Mouse (Mus musculus): ENCODE data around the gene Smad3. TPM values are rescaled to one million over a fixed set of nuclear protein-coding genes. Genes with fewer than 3 reads are reported as not detected.

Gene Smad3
- polyA plus RNA-seq, 1 experiment from 2014 or later = 7.0 TPM

- Histone ChIP-seq H3K36me3 (no peaks in the 10 kb centered on the region), H3K9me3 (no peaks in the 10 kb centered on the region), H3K27ac (replicated peaks) (no peak overlapping the region), H3K9ac (replicated peaks) (no peak overlapping the region), H3K4me1 (peaks cover 7% of the 10 kb centered on the region; the same call in 1 of the 2 replicates), H3K27me3 (no peaks in the 10 kb centered on the region), H3K4me3 (no peak overlapping the region), H3K4me2 (replicated peaks) (no peak overlapping the region)
- no peak for ATAC-seq (replicated peaks)
- 78% methylated on average over 4 of the region's 4 CpGs for WGBS
Observed at GRCm38 (mm10) chr9:63699145-63699544, 58.6 kb downstream of the Smad3 start.

- Histone ChIP-seq H3K4me1 (peaks cover 7% of the 10 kb centered on the region; the same call in 1 of the 2 replicates), H3K4me3 (no peak overlapping the region), H3K9ac (replicated peaks) (no peak overlapping the region), H3K9me3 (no peaks in the 10 kb centered on the region), H3K27me3 (no peaks in the 10 kb centered on the region), H3K36me3 (no peaks in the 10 kb centered on the region), H3K4me2 (replicated peaks) (no peak overlapping the region), H3K27ac (replicated peaks) (no peak overlapping the region)
- no peak for ATAC-seq (replicated peaks)
- 72% methylated on average over 6 of the region's 7 CpGs for WGBS
Observed at GRCm38 (mm10) chr9:63698320-63699045, 59.3 kb downstream of the Smad3 start.

GRCm38 (mm10) chr9:63697606-63698005 lies 60.2 kb downstream of the Smad3 start:
- WGBS = 42% methylated on average over 5 of the region's 5 CpGs
- Histone ChIP-seq H3K27ac (replicated peaks) (no peak overlapping the region), H3K4me2 (replicated peaks) (no peak overlapping the region), H3K27me3 (no peaks in the 10 kb centered on the region), H3K9ac (replicated peaks) (no peak overlapping the region), H3K9me3 (no peaks in the 10 kb centered on the region), H3K4me1 (peaks cover 7% of the 10 kb centered on the region; the same call in 1 of the 2 replicates), H3K4me3 (no peak overlapping the region), H3K36me3 (no peaks in the 10 kb centered on the region)
- no peak for ATAC-seq (replicated peaks)

- no peak for ATAC-seq (replicated peaks)
- whole genome bisulfite sequencing = 31% methylated on average over 10 of the region's 10 CpGs
- Histone ChIP-seq H3K9ac (replicated peaks) (no peak overlapping the region), H3K27ac (replicated peaks) (no peak overlapping the region), H3K4me3 (no peak overlapping the region), H3K27me3 (no peaks in the 10 kb centered on the region), H3K4me2 (replicated peaks) (no peak overlapping the region), H3K9me3 (no peaks in the 10 kb centered on the region), H3K4me1 (peaks cover 7% of the 10 kb centered on the region; the same call in 1 of the 2 replicates), H3K36me3 (no peaks in the 10 kb centered on the region)
Observed at GRCm38 (mm10) chr9:63696463-63697105, 61.2 kb downstream of the Smad3 start.

GRCm38 (mm10) chr9:63691960-63692359 lies 65.8 kb downstream of the Smad3 start:
- Histone ChIP-seq H3K9ac (replicated peaks) (no peak overlapping the region), H3K9me3 (no peaks in the 10 kb centered on the region), H3K4me1 (peaks cover 5% of the 10 kb centered on the region; the same call in 1 of the 2 replicates), H3K27ac (replicated peaks) (no peak overlapping the region), H3K36me3 (no peaks in the 10 kb centered on the region), H3K4me3 (no peak overlapping the region), H3K27me3 (no peaks in the 10 kb centered on the region), H3K4me2 (replicated peaks) (no peak overlapping the region)
- 80% methylated on average over 2 of the region's 2 CpGs for WGBS
- ATAC-seq (replicated peaks) = no peak

GRCm38 (mm10) chr9:63690511-63690910 lies 67.3 kb downstream of the Smad3 start:
- Histone ChIP-seq H3K9me3 (no peaks in the 10 kb centered on the region), H3K4me3 (no peak overlapping the region), H3K9ac (replicated peaks) (no peak overlapping the region), H3K27ac (replicated peaks) (no peak overlapping the region), H3K27me3 (no peaks in the 10 kb centered on the region), H3K4me1 (no peaks in the 10 kb centered on the region), H3K4me2 (replicated peaks) (no peak overlapping the region), H3K36me3 (no peaks in the 10 kb centered on the region)
- ATAC-seq (replicated peaks) = no peak
- WGBS = 93% methylated on average over 1 of the region's 1 CpGs

- no peaks in the 10 kb centered on the region for H3K9me3 ChIP-seq
- H3K4me3 ChIP-seq = no peak overlapping the region
- WGBS = 84% methylated on average over 7 of the region's 7 CpGs
- H3K27me3 ChIP-seq = no peaks in the 10 kb centered on the region
- ATAC-seq (replicated peaks) = no peak
- H3K27ac ChIP-seq (replicated peaks) = no peak overlapping the region
- H3K36me3 ChIP-seq = no peaks in the 10 kb centered on the region
- no peaks in the 10 kb centered on the region for H3K4me1 ChIP-seq
- no peak overlapping the region for H3K4me2 ChIP-seq (replicated peaks)
- H3K9ac ChIP-seq (replicated peaks) = no peak overlapping the region
Observed at GRCm38 (mm10) chr9:63687413-63688015, 70.3 kb downstream of the Smad3 start.

- Histone ChIP-seq H3K4me3 (no peak overlapping the region), H3K27me3 (no peaks in the 10 kb centered on the region), H3K4me1 (no peaks in the 10 kb centered on the region), H3K9ac (replicated peaks) (no peak overlapping the region), H3K4me2 (replicated peaks) (no peak overlapping the region), H3K9me3 (no peaks in the 10 kb centered on the region), H3K36me3 (no peaks in the 10 kb centered on the region), H3K27ac (replicated peaks) (no peak overlapping the region)
- ATAC-seq (replicated peaks) = no peak
- WGBS = 44% methylated on average over 5 of the region's 5 CpGs
Observed at GRCm38 (mm10) chr9:63685352-63685751, 72.4 kb downstream of the Smad3 start.

GRCm38 (mm10) chr9:63684277-63684676 lies 73.5 kb downstream of the Smad3 start:
- Histone ChIP-seq H3K4me2 (replicated peaks) (no peak overlapping the region), H3K4me3 (no peak overlapping the region), H3K9me3 (no peaks in the 10 kb centered on the region), H3K4me1 (no peaks in the 10 kb centered on the region), H3K27me3 (no peaks in the 10 kb centered on the region), H3K36me3 (no peaks in the 10 kb centered on the region), H3K27ac (replicated peaks) (no peak overlapping the region), H3K9ac (replicated peaks) (no peak overlapping the region)
- WGBS = 87% methylated on average over 6 of the region's 6 CpGs
- no peak for ATAC-seq (replicated peaks)

- Histone ChIP-seq H3K27ac (replicated peaks) (no peak overlapping the region), H3K4me1 (no peaks in the 10 kb centered on the region), H3K27me3 (no peaks in the 10 kb centered on the region), H3K9me3 (no peaks in the 10 kb centered on the region), H3K4me2 (replicated peaks) (no peak overlapping the region), H3K36me3 (no peaks in the 10 kb centered on the region), H3K9ac (replicated peaks) (no peak overlapping the region), H3K4me3 (no peak overlapping the region)
- ATAC-seq (replicated peaks) = no peak
- 86% methylated on average over 2 of the region's 2 CpGs for WGBS
Observed at GRCm38 (mm10) chr9:63682943-63683342, 74.9 kb downstream of the Smad3 start.

- ATAC-seq (replicated peaks) = no peak
- Histone ChIP-seq H3K27me3 (no peaks in the 10 kb centered on the region), H3K9ac (replicated peaks) (no peak overlapping the region), H3K27ac (replicated peaks) (no peak overlapping the region), H3K4me2 (replicated peaks) (no peak overlapping the region), H3K36me3 (no peaks in the 10 kb centered on the region), H3K4me1 (no peaks in the 10 kb centered on the region), H3K4me3 (no peak overlapping the region), H3K9me3 (no peaks in the 10 kb centered on the region)
- WGBS = 76% methylated on average over 9 of the region's 9 CpGs
Observed at GRCm38 (mm10) chr9:63682301-63682700, 75.5 kb downstream of the Smad3 start.

- H3K4me3 ChIP-seq = no peak overlapping the region
- no peak for ATAC-seq (replicated peaks)
Observed at GRCm38 (mm10) chr9:63678076-63678475, 79.7 kb downstream of the Smad3 start.

More at GRCm38 (mm10) chr9:63678076-63678475, 79.7 kb downstream of the Smad3 start:
- Histone ChIP-seq H3K36me3 (no peaks in the 10 kb centered on the region), H3K9ac (replicated peaks) (no peak overlapping the region), H3K9me3 (no peaks in the 10 kb centered on the region), H3K27ac (replicated peaks) (no peak overlapping the region), H3K4me1 (no peaks in the 10 kb centered on the region), H3K4me2 (replicated peaks) (no peak overlapping the region), H3K27me3 (no peaks in the 10 kb centered on the region)
- 100% methylated on average over 1 of the region's 1 CpGs for WGBS

Measured in forebrain, embryonic 15.5 days (tissue).